Mouse (Mus musculus) cortical plate, adult 2 months (tissue): ENCODE measurements around the gene Isg20l2.

Source experiments
- CTCF ChIP-seq: fragments of 200-500 bp; IDR thresholded peaks from 2 replicates; pipeline ENCODE4 v1.5.1; 2011; ENCODE audit warnings: mild to moderate bottlenecking, control low read depth, low read length; ENCODE audit not compliant: insufficient read depth; ENCODE audit errors: extremely low read depth
- POLR2A ChIP-seq: fragments of 200-500 bp; IDR thresholded peaks from 2 replicates; pipeline ENCODE4 v1.6.1; 2011; ENCODE audit warnings: mild to moderate bottlenecking, low read length, control low read depth; ENCODE audit not compliant: insufficient read depth; ENCODE audit errors: extremely low read depth

DNA sequence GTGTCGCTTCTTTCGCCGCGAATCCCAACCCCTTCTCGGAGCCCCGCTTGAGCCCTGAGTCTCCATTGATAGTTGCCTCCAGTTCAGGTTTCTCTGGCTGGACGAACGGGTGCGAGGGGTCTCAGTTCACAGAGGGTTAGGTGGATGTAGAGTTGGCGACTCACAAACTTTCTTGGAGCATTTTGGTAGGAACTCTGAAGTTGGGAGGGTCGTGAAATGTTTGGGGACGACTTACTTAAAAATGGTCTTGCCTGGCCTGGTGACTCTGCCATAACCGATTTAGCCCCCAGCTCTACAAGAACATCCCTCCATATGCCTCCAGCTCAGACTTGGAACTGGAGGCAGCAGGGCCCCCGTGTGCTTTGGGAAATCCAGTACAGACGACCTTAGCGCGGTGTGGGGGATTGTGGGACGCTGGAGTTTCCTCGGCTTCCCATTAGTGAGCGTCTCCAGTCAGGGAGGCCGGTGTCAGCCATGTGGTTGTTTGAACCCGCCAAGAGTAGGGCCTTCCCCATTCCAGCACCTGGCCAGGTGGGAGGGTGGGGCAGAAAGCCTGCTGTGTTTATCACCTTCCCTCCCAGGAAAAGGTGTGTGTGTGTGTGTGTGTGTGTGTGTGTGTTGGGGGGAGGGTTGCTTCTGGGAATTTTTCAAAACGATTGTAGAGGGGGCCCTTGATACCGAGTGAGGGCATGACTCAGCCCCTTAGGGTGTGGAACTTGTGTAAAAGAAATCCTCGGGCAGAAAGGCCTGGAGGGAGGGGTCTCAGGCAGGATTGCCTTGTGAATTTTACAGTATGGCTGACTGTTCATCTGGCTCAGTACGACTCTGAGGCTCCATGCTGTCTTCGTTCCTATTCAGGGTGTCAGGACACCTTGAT lies 22.9 kb upstream of the Isg20l2 start:
- TF ChIP-seq CTCF (no peak), POLR2A (peak; percentile 51; the same call in 1 of the 2 replicates)
